Mouse (Mus musculus) CH12.LX (cell line): ENCODE measurements around the gene Phf10. TPM values are rescaled to one million over a fixed set of nuclear protein-coding genes. Genes with fewer than 3 reads are reported as not detected.
"Not testable (repeated sequence)": the region's sequence is repeated elsewhere in the genome, so short reads cannot be mapped to it uniquely, and the experiment has no call there.

ENCODE experiments used
- DNase-seq: peaks from one replicate; pipeline ENCODE4 v3.0.0-alpha.2; 2013; ENCODE audit errors: extremely low read depth
- H3K27ac ChIP-seq: 2 replicates; pipeline ENCODE4 v1.5.1; 2012; ENCODE audit warnings: low read depth, mild to moderate bottlenecking, control low read depth, moderate library complexity; ENCODE audit not compliant: insufficient read depth
- H3K27me3 ChIP-seq: replicated peaks from 2 replicates; pipeline ENCODE3; 2012; ENCODE audit warnings: inconsistent platforms
- H3K36me3 ChIP-seq, 2 experiments: replicated peaks in 1 of 2; 2 replicates each; pipeline versions ENCODE3 to v1.6.1; 2012; ENCODE audit warnings: inconsistent platforms in 1 of 2, low read length in 1 of 2, mild to moderate bottlenecking in 1 of 2, mixed read lengths in 1 of 2, moderate library complexity in 1 of 2; ENCODE audit not compliant: control insufficient read depth in 1 of 2, insufficient read depth in 1 of 2
- H3K4me1 ChIP-seq, 2 experiments: 2 replicates each; pipeline ENCODE4 v1.6.1; 2012; ENCODE audit warnings: inconsistent platforms in 1 of 2, moderate library complexity in 1 of 2; ENCODE audit not compliant: insufficient read depth in 2 of 2, control insufficient read depth in 1 of 2
- H3K4me2 ChIP-seq: 2 replicates; pipeline ENCODE4 v1.6.1; 2012; ENCODE audit warnings: low read depth, mild to moderate bottlenecking, control low read depth; ENCODE audit not compliant: poor library complexity, insufficient read depth, severe bottlenecking
- H3K4me3 ChIP-seq, 3 experiments: fragments of 150-350 bp in 1 of 3; sonication (generic) in 1 of 3; replicated peaks in 1 of 3; 2 replicates each; pipeline versions ENCODE3 to v1.5.1; 2011 to 2012; ENCODE audit warnings: low read depth in 2 of 3, low read length in 2 of 3, mild to moderate bottlenecking in 2 of 3, moderate library complexity in 2 of 3, control low read depth in 1 of 3, improper control_type of control experiment in 1 of 3, inconsistent platforms in 1 of 3, mixed read lengths in 1 of 3; ENCODE audit not compliant: poor library complexity in 1 of 3
- H3K79me2 ChIP-seq: replicated peaks from 2 replicates; pipeline ENCODE4 v1.6.1; 2012; ENCODE audit warnings: mild to moderate bottlenecking, moderate library complexity; ENCODE audit not compliant: control insufficient read depth, poor library complexity, insufficient read depth, severe bottlenecking; ENCODE audit errors: extremely low read depth
- H3K9ac ChIP-seq: 2 replicates; pipeline ENCODE4 v1.6.1; 2012; ENCODE audit warnings: low read depth, mild to moderate bottlenecking, control low read depth, moderate library complexity; ENCODE audit not compliant: insufficient read depth
- H3K9me3 ChIP-seq: replicated peaks from 2 replicates; pipeline ENCODE3; 2012; ENCODE audit warnings: low read length, inconsistent platforms, mixed read lengths
- CHD1 ChIP-seq: IDR thresholded peaks from 2 replicates; pipeline ENCODE4 v1.6.1; 2012; ENCODE audit warnings: low read depth, low read length, improper control_type of control experiment, inconsistent platforms
- CHD2 ChIP-seq: IDR thresholded peaks from 2 replicates; pipeline ENCODE4 v1.6.1; 2011; ENCODE audit warnings: low read length, improper control_type of control experiment
- ETS1 ChIP-seq: conservative IDR thresholded peaks from 2 replicates; pipeline ENCODE4 v1.6.1; 2012; ENCODE audit warnings: low read depth, mild to moderate bottlenecking, inconsistent platforms, low read length, improper control_type of control experiment, moderate library complexity
- HCFC1 ChIP-seq: IDR thresholded peaks from 2 replicates; pipeline ENCODE4 v1.6.1; 2012; ENCODE audit warnings: low read depth, mild to moderate bottlenecking, inconsistent platforms, low read length, improper control_type of control experiment
- JUN ChIP-seq: IDR thresholded peaks from 2 replicates; pipeline ENCODE4 v1.6.1; 2011; ENCODE audit warnings: low read depth, mild to moderate bottlenecking, low read length, improper control_type of control experiment, moderate library complexity; ENCODE audit not compliant: insufficient read depth
- JUND ChIP-seq: conservative IDR thresholded peaks from 2 replicates; pipeline ENCODE4 v1.6.1; 2011; ENCODE audit warnings: low read depth, low read length, improper control_type of control experiment
- MAFK ChIP-seq: IDR thresholded peaks from 2 replicates; pipeline ENCODE4 v1.6.1; 2011; ENCODE audit warnings: low read length, improper control_type of control experiment; ENCODE audit not compliant: insufficient replicate concordance
- MAX ChIP-seq: IDR thresholded peaks from 2 replicates; pipeline ENCODE4 v1.6.1; 2011; ENCODE audit warnings: low read length, improper control_type of control experiment
- MEF2A ChIP-seq: IDR thresholded peaks from 2 replicates; pipeline ENCODE4 v1.6.1; 2014; ENCODE audit warnings: low read depth, mild to moderate bottlenecking, inconsistent platforms, low read length, improper control_type of control experiment, borderline replicate concordance
- NELFE ChIP-seq: IDR thresholded peaks from 2 replicates; pipeline ENCODE4 v1.6.1; 2011; ENCODE audit warnings: low read depth, low read length, improper control_type of control experiment
- RCOR1 ChIP-seq: conservative IDR thresholded peaks from 2 replicates; pipeline ENCODE4 v1.6.1; 2012; ENCODE audit warnings: low read depth, mild to moderate bottlenecking, inconsistent platforms, low read length, improper control_type of control experiment
- SMC3 ChIP-seq: IDR thresholded peaks from 2 replicates; pipeline ENCODE4 v1.6.1; 2011; ENCODE audit warnings: low read depth, low read length, improper control_type of control experiment
- TBP ChIP-seq: conservative IDR thresholded peaks from 2 replicates; pipeline ENCODE4 v1.6.1; 2011; ENCODE audit warnings: low read depth, low read length, improper control_type of control experiment
- TCF12 ChIP-seq: IDR thresholded peaks from 2 replicates; pipeline ENCODE4 v1.6.1; 2014; ENCODE audit warnings: low read depth, mild to moderate bottlenecking, inconsistent platforms, low read length, improper control_type of control experiment
- USF2 ChIP-seq: conservative IDR thresholded peaks from 2 replicates; pipeline ENCODE4 v1.6.1; 2011; ENCODE audit warnings: low read depth, low read length, improper control_type of control experiment
- ZNF384 ChIP-seq: IDR thresholded peaks from 2 replicates; pipeline ENCODE4 v1.6.1; 2012; ENCODE audit warnings: low read depth, low read length, improper control_type of control experiment, inconsistent platforms
- dilution Hi-C: fragments of 300-500 bp; cut with MboI; formaldehyde crosslinking; loops from 2 replicates; pipeline ENCODE4 v1.14.3; 2020; ENCODE audit warnings: low sequenced_read_pairs; ENCODE audit not compliant: extremely low pct_unique_long_range_greater_than_20kb, extremely low pct_ligation_motif_present
- in situ Hi-C: fragments of 300-500 bp; cut with MboI; formaldehyde crosslinking; loops from 3 replicates; pipeline ENCODE4 v1.14.3; 2019; ENCODE audit warnings: low sequenced_read_pairs, low pct_ligation_motif_present, low pct_unique_long_range_greater_than_20kb, mixed read lengths
- polyA plus RNA-seq: library from polyadenylated mRNA; unstranded; fragments of >175 nt; gene quantifications from 2 replicates; pipeline ENCODE4 v1.2.1, GENCODE M21; 2012; ENCODE audit warnings: low read depth; ENCODE audit not compliant: insufficient read length
- total RNA-seq, 2 experiments: library from RNA; depleted of rRNA; stranded (reverse); fragments of 300-350 nt in 1 of 2; fragments of >200 nt in 1 of 2; gene quantifications; 2 replicates each; pipeline ENCODE4 v1.2.3; 2012 to 2014

Phf10 gene
- total and polyA plus RNA-seq, 3 experiments, result 225 to 364 (median 343) TPM

DNA sequence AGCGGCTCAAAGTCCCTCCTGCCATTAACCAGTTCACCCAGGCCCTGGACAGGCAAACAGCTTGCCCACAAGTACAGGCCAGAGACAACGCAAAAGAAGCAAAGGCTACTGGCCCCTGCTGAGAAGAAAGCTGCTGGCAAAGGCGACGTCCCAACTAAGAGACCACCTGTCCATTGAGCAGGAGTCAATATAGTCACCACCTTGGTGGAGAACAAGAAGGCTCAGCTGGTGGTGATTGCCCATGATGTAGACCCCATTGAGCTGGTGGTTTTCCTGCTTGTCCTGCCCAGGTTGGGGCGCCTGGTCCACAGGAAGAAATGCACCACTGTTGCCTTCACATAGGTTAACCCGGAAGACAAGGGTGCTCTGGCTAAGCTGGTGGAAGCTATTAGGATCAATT lies 18.9 kb downstream of the Phf10 start:
- Histone ChIP-seq H3K4me3 (peak overlapping the region in 2 of 3 experiments; percentile 79), H3K4me2 (peak overlapping the region; percentile 44; the same call in 1 of the 2 replicates), H3K4me1 (peaks cover 4 to 28% of the 10 kb centered on the region in 2 experiments), H3K79me2 (peaks cover 17% of the 10 kb centered on the region), H3K36me3 (peaks cover 24 to 36% of the 10 kb centered on the region in 2 experiments), H3K9ac (peak overlapping the region; percentile 45; the same call in 1 of the 2 replicates)
- H3K9me3 ChIP-seq, dilution Hi-C loops, in situ Hi-C loops, H3K27me3 ChIP-seq, DNase-seq, H3K27ac ChIP-seq: not testable (repeated sequence)

DNA sequence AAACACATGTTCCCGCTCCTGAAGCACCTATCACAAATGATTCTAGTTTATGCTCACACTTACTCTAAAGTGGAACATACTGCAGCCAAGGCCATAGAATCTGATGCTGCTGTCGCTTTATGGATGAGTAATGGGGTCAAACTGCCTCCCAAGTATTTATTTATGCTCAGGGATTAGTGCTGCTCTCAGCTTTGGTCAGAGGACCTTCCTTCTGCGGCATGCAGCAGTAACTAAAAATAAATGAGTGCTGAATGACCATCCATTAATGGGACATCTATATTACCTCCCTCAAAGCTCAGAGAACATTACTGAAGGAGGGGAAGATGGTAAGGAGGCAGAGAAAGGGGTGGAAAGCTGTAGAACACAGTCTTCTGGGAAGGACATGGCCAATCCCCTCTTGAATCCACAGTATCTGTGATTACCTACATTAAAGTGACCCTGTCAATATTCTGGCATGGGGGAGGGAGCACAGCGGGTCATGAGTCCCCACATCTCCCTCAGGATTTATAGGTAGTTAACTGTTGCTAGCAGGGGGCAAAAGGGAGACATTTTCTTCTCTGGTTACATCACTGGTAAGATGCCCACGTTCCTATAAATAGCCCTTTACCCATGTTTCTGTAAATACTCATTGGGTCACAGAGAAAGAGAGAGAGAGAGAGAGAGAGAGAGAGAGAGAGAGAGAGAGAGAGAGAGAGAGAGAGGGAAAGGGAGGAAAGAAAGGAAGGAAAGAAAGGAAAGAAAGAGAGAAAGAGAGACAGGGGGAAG lies 25.1 kb downstream of the Phf10 start:
- dilution Hi-C loops, result no loop called here
- H3K4me3 ChIP-seq, result no peak overlapping the region
- no peak for DNase-seq

DNA sequence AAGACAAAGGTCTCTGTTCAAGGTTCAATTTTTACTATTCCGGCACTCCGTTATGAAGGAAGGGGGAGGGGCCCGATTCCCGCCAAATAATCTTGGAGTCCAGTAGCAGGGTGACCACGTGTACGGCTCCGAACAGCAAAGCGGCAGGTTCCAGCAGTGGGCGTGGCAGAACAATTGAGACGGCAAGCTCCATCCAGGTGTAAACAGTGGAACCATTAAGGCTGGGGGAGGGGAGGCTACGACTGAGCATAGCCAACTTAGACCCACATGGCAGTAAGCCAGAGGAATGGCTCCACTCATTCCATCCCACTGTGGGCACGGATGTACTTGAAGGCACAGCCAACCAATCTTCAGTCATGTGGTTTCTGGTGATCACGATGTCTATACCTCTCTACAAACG lies 25.8 kb downstream of the Phf10 start:
- H3K27ac ChIP-seq, H3K4me1 ChIP-seq, H3K79me2 ChIP-seq, H3K4me2 ChIP-seq, dilution Hi-C loops, H3K27me3 ChIP-seq, H3K9ac ChIP-seq, DNase-seq, H3K9me3 ChIP-seq, H3K4me3 ChIP-seq, H3K36me3 ChIP-seq, in situ Hi-C loops: not testable (repeated sequence)

More for the DNA sequence above, 25.1 kb downstream of the Phf10 start:
- Histone ChIP-seq H3K9ac (no peak overlapping the region), H3K36me3 (no peaks in the 10 kb centered on the region), H3K4me2 (no peak overlapping the region), H3K27ac (no peak overlapping the region), H3K79me2 (no peaks in the 10 kb centered on the region), H3K27me3 (no peaks in the 10 kb centered on the region), H3K9me3 (no peaks in the 10 kb centered on the region), H3K4me1 (no peaks in the 10 kb centered on the region)
- in situ Hi-C loops, result no loop called here
- no peak for TF ChIP-seq MEF2A
- no peak for TF ChIP-seq TBP
- no peak for TF ChIP-seq HCFC1
- TF ChIP-seq SMC3, result no peak
- TF ChIP-seq TCF12, result no peak

DNA sequence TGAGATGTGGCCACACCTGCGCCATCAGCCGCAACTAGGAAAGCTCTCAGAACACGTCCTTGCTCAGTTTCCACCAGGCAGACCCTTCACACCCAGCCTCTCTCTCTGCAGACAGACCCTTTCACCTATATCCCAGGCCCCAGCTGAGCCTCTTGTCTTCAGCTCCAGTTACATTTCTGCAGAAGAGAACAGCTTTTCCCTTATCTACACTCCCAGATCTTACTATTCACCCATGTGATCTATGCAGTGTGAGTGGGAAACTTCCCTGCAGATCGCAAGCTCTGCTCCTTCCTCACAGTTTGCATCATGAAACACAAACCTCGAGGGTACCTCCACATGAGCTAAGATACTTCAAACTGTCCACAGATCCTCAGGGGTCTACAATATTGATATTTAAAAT lies 29.6 kb downstream of the Phf10 start:
- dilution Hi-C loops, result no loop called here
- peaks cover 23 to 31% of the 10 kb centered on the region in 2 experiments for H3K4me1 ChIP-seq
- H3K4me2 ChIP-seq, result no peak overlapping the region
- TF ChIP-seq CHD2 (no peak), SMC3 (no peak), NELFE (no peak), MAX (no peak), MAFK (no peak), JUND (no peak), CHD1 (no peak), USF2 (no peak), JUN (no peak), ETS1 (no peak), ZNF384 (no peak), RCOR1 (no peak)
- no peak for DNase-seq
- no peaks in the 10 kb centered on the region for H3K27me3 ChIP-seq
- H3K36me3 ChIP-seq, result no peaks in the 10 kb centered on the region
- no peak overlapping the region for H3K9ac ChIP-seq
- no peaks in the 10 kb centered on the region for H3K79me2 ChIP-seq
- in situ Hi-C loops, result no loop called here
- no peak overlapping the region for H3K4me3 ChIP-seq
- H3K9me3 ChIP-seq, result peaks cover 15% of the 10 kb centered on the region
- H3K27ac ChIP-seq, result no peak overlapping the region
